In the genomic region with DNA sequence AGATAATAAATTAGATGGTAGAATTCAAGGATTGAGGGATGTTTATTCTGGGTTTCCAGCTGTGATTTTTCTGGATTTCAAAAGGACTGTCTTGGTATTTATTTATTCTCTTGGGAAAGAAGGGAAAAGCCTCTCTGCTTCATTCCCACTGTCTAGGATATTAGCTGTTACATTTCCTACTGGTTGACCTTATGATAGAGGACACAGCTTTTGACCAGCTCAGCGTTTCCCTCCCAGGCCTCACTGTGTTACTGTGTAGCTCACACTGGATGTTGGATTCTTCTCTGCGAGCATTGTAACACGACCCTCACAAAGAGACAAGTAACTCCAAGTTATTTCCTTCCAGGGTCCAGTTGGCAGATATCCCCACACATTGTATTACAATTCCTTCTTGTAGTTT, we compare ENCODE assay signal across 14 mouse cellular contexts.
DNase-seq lines count a peak whose midpoint lies in the region; ATAC-seq and TF ChIP-seq lines count a peak whose summit lies in the region.
"Had no signal": no experiment of that assay in that cellular context is flagged by ENCODE, and none has a peak within 500 bp of the region (broad histone marks: within the 10 kb centered on the region; RNA-seq: fewer than 3 reads in every experiment).

No protein-coding gene starts in this region.

- ATAC-seq in embryonic facial prominence, embryonic 14.5 days (ENCODE audit: low read depth): no peak
- ATAC-seq in limb, embryonic 14.5 days (ENCODE audit: low FRiP score, low read depth): peak; percentile 50; the same call in 1 of the 2 replicates
- ATAC-seq in stomach, embryonic 15.5 days (ENCODE audit: insufficient read depth, low FRiP score, low read depth): peak; percentile 53; the same call in 1 of the 2 replicates
- ATAC-seq: forebrain, postnatal 0 days; liver, postnatal 0 days; midbrain, embryonic 13.5 days had no signal

- DNase-seq in embryonic facial prominence, embryonic 14.5 days (ENCODE audit: low spot score): peak; percentile 76
- no peak for DNase-seq in embryonic facial prominence, embryonic 10.5 days (ENCODE audit: low spot score)
- peak; percentile 40 for DNase-seq in limb, embryonic 14.5 days (ENCODE audit: low spot score)
- DNase-seq in limb, embryonic 10.5 days (ENCODE audit: low spot score): no peak
- DNase-seq in kidney, postnatal 36 days: peak; percentile 44 to 48
- no peak for DNase-seq in natural killer cell, adult 2 months (ENCODE audit: low spot score in 2 of 2)
- no peak for DNase-seq in adrenal gland, postnatal 10 days
- DNase-seq: cerebellum, adult 18-20 months; forebrain, postnatal 0 days; liver, postnatal 0 days; thymus, postnatal 25 days had no signal

- no peak overlapping the region for H3K4me2 ChIP-seq in embryonic facial prominence, embryonic 14.5 days (ENCODE audit: low read depth, low read length)
- no peak overlapping the region for H3K4me2 ChIP-seq in limb, embryonic 14.5 days (replicated peaks; ENCODE audit: low read depth, low read length, severe bottlenecking)
- H3K4me2 ChIP-seq in stomach, embryonic 15.5 days: no peak overlapping the region
- H3K4me2 ChIP-seq: limb, embryonic 13.5 days; midbrain, embryonic 13.5 days had no signal

- no peak for TF ChIP-seq POLR2A in limb, embryonic 14.5 days (IDR thresholded peaks at IDR 0.05; ENCODE audit: borderline replicate concordance, extremely low read depth, insufficient read depth, insufficient read length)

- no peaks in the 10 kb centered on the region for H3K27me3 ChIP-seq in embryonic facial prominence, embryonic 14.5 days (replicated peaks; ENCODE audit: control insufficient read depth, insufficient read depth, low read length)
- H3K27me3 ChIP-seq in embryonic facial prominence, embryonic 10.5 days (replicated peaks; ENCODE audit: low read depth, poor library complexity, severe bottlenecking): no peaks in the 10 kb centered on the region
- H3K27me3 ChIP-seq in limb, embryonic 14.5 days (ENCODE audit: control insufficient read depth, insufficient read depth, low read length): no peaks in the 10 kb centered on the region
- no peaks in the 10 kb centered on the region for H3K27me3 ChIP-seq in limb, embryonic 10.5 days (ENCODE audit: low read depth, poor library complexity, severe bottlenecking)
- no peaks in the 10 kb centered on the region for H3K27me3 ChIP-seq in stomach, embryonic 15.5 days (replicated peaks)
- H3K27me3 ChIP-seq: limb, embryonic 13.5 days; midbrain, embryonic 13.5 days had no signal

- no peak overlapping the region for H3K4me3 ChIP-seq in embryonic facial prominence, embryonic 14.5 days (ENCODE audit: low read depth, low read length)
- H3K4me3 ChIP-seq in embryonic facial prominence, embryonic 10.5 days: no peak overlapping the region
- no peak overlapping the region for H3K4me3 ChIP-seq in limb, embryonic 14.5 days (replicated peaks; ENCODE audit: low read length)
- H3K4me3 ChIP-seq in limb, embryonic 10.5 days: no peak overlapping the region
- H3K4me3 ChIP-seq in stomach, embryonic 15.5 days (replicated peaks): no peak overlapping the region
- H3K4me3 ChIP-seq: limb, embryonic 13.5 days; midbrain, embryonic 13.5 days had no signal

- H3K9me3 ChIP-seq in embryonic facial prominence, embryonic 14.5 days (ENCODE audit: control insufficient read depth, low read length): no peaks in the 10 kb centered on the region
- H3K9me3 ChIP-seq in embryonic facial prominence, embryonic 10.5 days: no peaks in the 10 kb centered on the region
- no peaks in the 10 kb centered on the region for H3K9me3 ChIP-seq in limb, embryonic 14.5 days (ENCODE audit: control insufficient read depth, low read length)
- no peaks in the 10 kb centered on the region for H3K9me3 ChIP-seq in limb, embryonic 10.5 days (replicated peaks)
- H3K9me3 ChIP-seq in stomach, embryonic 15.5 days: no peaks in the 10 kb centered on the region
- H3K9me3 ChIP-seq: limb, embryonic 13.5 days; midbrain, embryonic 13.5 days had no signal

- no peak overlapping the region; the same call in 1 of the 2 replicates for H3K27ac ChIP-seq in embryonic facial prominence, embryonic 14.5 days (replicated peaks; ENCODE audit: low read depth, low read length)
- no peak overlapping the region for H3K27ac ChIP-seq in embryonic facial prominence, embryonic 10.5 days (replicated peaks)
- no peak overlapping the region for H3K27ac ChIP-seq in limb, embryonic 14.5 days (replicated peaks; ENCODE audit: low read depth, low read length)
- H3K27ac ChIP-seq in limb, embryonic 10.5 days: no peak overlapping the region
- H3K27ac ChIP-seq in stomach, embryonic 15.5 days: no peak overlapping the region
- H3K27ac ChIP-seq: limb, embryonic 13.5 days had no signal

- no peaks in the 10 kb centered on the region; the same call in 1 of the 2 replicates for H3K4me1 ChIP-seq in embryonic facial prominence, embryonic 14.5 days (ENCODE audit: control insufficient read depth, insufficient read depth, low read length)
- H3K4me1 ChIP-seq in embryonic facial prominence, embryonic 10.5 days: no peaks in the 10 kb centered on the region
- no peaks in the 10 kb centered on the region for H3K4me1 ChIP-seq in limb, embryonic 14.5 days (ENCODE audit: control insufficient read depth, insufficient read depth, low read length)
- no peaks in the 10 kb centered on the region for H3K4me1 ChIP-seq in limb, embryonic 10.5 days
- no peaks in the 10 kb centered on the region for H3K4me1 ChIP-seq in stomach, embryonic 15.5 days
- H3K4me1 ChIP-seq: midbrain, embryonic 13.5 days had no signal

- no peak overlapping the region for H3K9ac ChIP-seq in embryonic facial prominence, embryonic 14.5 days (ENCODE audit: low read depth, low read length)
- H3K9ac ChIP-seq in limb, embryonic 14.5 days (ENCODE audit: low read depth, low read length, severe bottlenecking): no peak overlapping the region
- H3K9ac ChIP-seq in stomach, embryonic 15.5 days: no peak overlapping the region
- H3K9ac ChIP-seq: forebrain, postnatal 0 days; limb, embryonic 13.5 days; liver, postnatal 0 days; midbrain, embryonic 13.5 days had no signal

- no peaks in the 10 kb centered on the region for H3K36me3 ChIP-seq in embryonic facial prominence, embryonic 14.5 days (ENCODE audit: control insufficient read depth, insufficient read depth, low read length)
- H3K36me3 ChIP-seq in embryonic facial prominence, embryonic 10.5 days (replicated peaks): no peaks in the 10 kb centered on the region
- no peaks in the 10 kb centered on the region for H3K36me3 ChIP-seq in limb, embryonic 14.5 days (ENCODE audit: control insufficient read depth, insufficient read depth, low read length)
- H3K36me3 ChIP-seq in limb, embryonic 10.5 days: no peaks in the 10 kb centered on the region
- no peaks in the 10 kb centered on the region for H3K36me3 ChIP-seq in stomach, embryonic 15.5 days
- H3K36me3 ChIP-seq: limb, embryonic 13.5 days; midbrain, embryonic 13.5 days had no signal

- WGBS in embryonic facial prominence, embryonic 14.5 days: 21% methylated on average over 3 of the region's 3 CpGs
- 44% methylated on average over 3 of the region's 3 CpGs for WGBS in embryonic facial prominence, embryonic 10.5 days
- 34% methylated on average over 3 of the region's 3 CpGs for WGBS in limb, embryonic 14.5 days
- WGBS in limb, embryonic 10.5 days: 66% methylated on average over 3 of the region's 3 CpGs
- 26% methylated on average over 3 of the region's 3 CpGs for WGBS in stomach, embryonic 15.5 days

Comparison
In these comparisons a context has a peak if more than half of its experiments do, and no peak if none do; other contexts are left out.
1. DNase-seq: peak in embryonic facial prominence, embryonic 14.5 days (single experiment), limb, embryonic 14.5 days (single experiment) and kidney, postnatal 36 days (2 of 2); none in embryonic facial prominence, embryonic 10.5 days (single experiment), limb, embryonic 10.5 days (single experiment), natural killer cell, adult 2 months (0 of 2) and adrenal gland, postnatal 10 days (single experiment).